Mouse (Mus musculus) erythroblast, embryonic 14.5 days (primary cell): Measurements from ENCODE around the gene Aak1. TPM values are rescaled to one million over a fixed set of nuclear protein-coding genes. Genes with fewer than 3 reads are reported as not detected.

ENCODE experiments used
- H3K27me3 ChIP-seq: 2 replicates; pipeline ENCODE4 v1.6.1; 2012; ENCODE audit warnings: inconsistent platforms; ENCODE audit not compliant: control insufficient read depth
- H3K36me3 ChIP-seq: 2 replicates; pipeline ENCODE4 v1.6.1; 2012; ENCODE audit warnings: mild to moderate bottlenecking, inconsistent platforms; ENCODE audit not compliant: control insufficient read depth
- H3K4me1 ChIP-seq: 2 replicates; pipeline ENCODE4 v1.6.1; 2012; ENCODE audit warnings: inconsistent platforms; ENCODE audit not compliant: control insufficient read depth
- H3K4me3 ChIP-seq: replicated peaks from 2 replicates; pipeline ENCODE3; 2012; ENCODE audit warnings: moderate library complexity, mild to moderate bottlenecking, inconsistent platforms
- H3K9me3 ChIP-seq: 2 replicates; pipeline ENCODE4 v1.6.1; 2012; ENCODE audit warnings: low read length, inconsistent platforms, mixed read lengths; ENCODE audit not compliant: control insufficient read depth
- GATA1 ChIP-seq: IDR thresholded peaks from 2 replicates; pipeline ENCODE4 v1.6.1; 2012; ENCODE audit warnings: low read length, inconsistent platforms, mixed read lengths
- TAL1 ChIP-seq: IDR thresholded peaks from 3 replicates; pipeline ENCODE4 v1.6.1; 2012; ENCODE audit warnings: low read length, inconsistent platforms, mixed read lengths
- polyA plus RNA-seq: library from polyadenylated mRNA; stranded (reverse); fragments of >175 nt; gene quantifications from 2 replicates; pipeline ENCODE4 v1.2.3, GENCODE M21; 2012

Gene Aak1
- polyA plus RNA-seq, 1 experiment: 0.71 TPM

DNA sequence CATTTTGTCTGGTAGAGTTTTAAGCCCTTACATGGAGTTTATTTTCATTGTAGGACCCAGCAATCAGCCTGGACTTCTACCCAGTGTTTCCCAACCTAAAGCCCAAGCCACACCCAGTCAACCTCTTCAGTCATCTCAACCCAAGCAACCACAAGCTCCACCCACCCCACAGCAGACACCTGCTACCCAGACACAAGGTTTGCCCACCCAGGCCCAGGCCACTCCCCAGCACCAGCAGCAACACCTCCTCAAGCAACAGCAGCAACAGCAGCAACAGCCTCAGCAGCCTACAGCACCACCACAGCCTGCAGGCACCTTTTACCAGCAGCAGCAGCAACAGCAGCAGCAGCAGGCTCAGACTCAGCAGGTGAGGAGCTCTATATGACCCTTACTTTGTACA lies 106.9 kb downstream of the Aak1 start:
- H3K9me3 ChIP-seq: no peaks in the 10 kb centered on the region
- no peaks in the 10 kb centered on the region; the same call in 1 of the 2 replicates for H3K4me1 ChIP-seq
- peaks cover 59% of the 10 kb centered on the region for H3K36me3 ChIP-seq
- no peaks in the 10 kb centered on the region for H3K27me3 ChIP-seq
- H3K4me3 ChIP-seq: no peak overlapping the region
- TF ChIP-seq GATA1: no peak
- TF ChIP-seq TAL1: no peak

DNA sequence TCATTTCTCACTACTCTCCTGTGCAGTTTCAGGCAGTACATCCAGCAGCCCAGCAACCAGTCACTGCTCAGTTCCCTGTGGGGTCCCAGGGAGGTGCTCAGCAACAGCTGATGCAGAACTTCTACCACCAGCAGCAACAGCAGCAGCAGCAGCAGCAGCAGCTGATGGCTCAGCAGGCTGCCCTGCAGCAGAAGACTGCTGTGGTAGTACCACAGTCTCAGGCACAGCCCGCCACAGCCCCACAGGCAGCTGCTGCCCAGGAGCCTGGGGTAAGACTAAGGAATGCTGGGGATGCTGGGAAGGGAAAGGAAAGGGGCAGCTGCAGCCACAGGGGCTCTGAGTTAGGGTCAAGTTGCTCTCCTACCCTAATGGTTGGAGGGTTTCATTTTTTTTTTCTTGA lies 109.7 kb downstream of the Aak1 start:
- no peak for TF ChIP-seq TAL1
- TF ChIP-seq GATA1: no peak
- H3K4me3 ChIP-seq: no peak overlapping the region
- peaks cover 64% of the 10 kb centered on the region for H3K36me3 ChIP-seq
- H3K27me3 ChIP-seq: no peaks in the 10 kb centered on the region
- no peaks in the 10 kb centered on the region for H3K9me3 ChIP-seq
- H3K4me1 ChIP-seq: no peaks in the 10 kb centered on the region; the same call in 1 of the 2 replicates

DNA sequence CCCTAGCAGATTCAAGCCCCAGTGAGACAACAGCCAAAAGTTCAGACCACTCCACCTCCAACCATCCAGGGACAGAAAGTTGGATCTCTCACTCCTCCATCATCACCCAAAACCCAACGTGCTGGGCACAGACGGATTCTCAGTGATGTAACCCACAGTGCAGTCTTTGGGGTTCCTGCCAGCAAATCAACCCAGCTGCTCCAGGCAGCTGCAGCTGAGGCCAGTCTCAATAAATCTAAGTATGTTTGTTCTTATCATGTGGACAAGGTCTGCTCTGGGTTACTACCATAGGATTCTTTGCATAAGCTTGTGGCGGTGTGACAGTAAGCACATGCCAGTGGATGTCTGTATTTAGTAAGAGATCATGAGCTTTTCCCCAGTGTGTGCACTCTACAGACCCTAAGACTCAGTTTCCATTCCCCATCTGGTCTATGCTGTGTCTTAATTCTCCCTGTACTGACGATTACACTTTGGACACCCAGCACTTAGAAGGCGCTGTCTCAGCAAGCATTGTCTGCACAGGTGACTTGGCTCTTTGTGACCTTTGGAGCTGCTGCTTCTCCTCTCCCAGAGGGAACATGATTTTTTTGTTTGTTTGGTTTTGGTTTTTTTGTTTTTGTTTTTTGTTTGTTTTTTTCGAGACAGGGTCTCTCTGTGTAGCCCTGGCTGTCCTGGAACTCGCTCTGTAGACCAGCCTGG lies 114.8 kb downstream of the Aak1 start:
- TF ChIP-seq TAL1 (no peak), GATA1 (no peak)
- no peaks in the 10 kb centered on the region for H3K4me1 ChIP-seq
- H3K9me3 ChIP-seq: no peaks in the 10 kb centered on the region
- H3K4me3 ChIP-seq: no peak overlapping the region
- no peaks in the 10 kb centered on the region for H3K27me3 ChIP-seq
- H3K36me3 ChIP-seq: peaks cover 72% of the 10 kb centered on the region

DNA sequence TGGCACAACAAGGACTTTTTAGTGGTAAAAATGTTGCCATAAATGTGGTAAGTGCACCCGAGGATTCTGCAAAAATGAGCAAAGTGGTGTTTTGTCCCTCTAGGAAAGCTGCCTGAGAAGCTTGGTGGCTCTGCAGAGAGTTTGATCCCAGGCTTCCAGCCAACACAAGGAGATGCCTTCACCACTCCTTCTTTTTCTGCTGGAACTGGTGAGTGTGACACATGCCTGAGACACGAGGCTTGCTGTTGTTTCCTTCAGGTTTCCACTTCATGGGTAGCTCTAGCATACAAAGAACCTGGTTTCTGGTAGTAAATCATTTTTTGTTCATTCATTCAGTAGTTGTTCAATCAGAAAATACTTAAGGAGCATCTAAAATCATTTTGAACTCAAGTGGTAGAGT lies 117.8 kb downstream of the Aak1 start:
- Histone ChIP-seq H3K27me3 (no peaks in the 10 kb centered on the region), H3K4me3 (no peak overlapping the region), H3K36me3 (peaks cover 67% of the 10 kb centered on the region), H3K4me1 (no peaks in the 10 kb centered on the region), H3K9me3 (no peaks in the 10 kb centered on the region)
- no peak for TF ChIP-seq GATA1
- no peak for TF ChIP-seq TAL1

DNA sequence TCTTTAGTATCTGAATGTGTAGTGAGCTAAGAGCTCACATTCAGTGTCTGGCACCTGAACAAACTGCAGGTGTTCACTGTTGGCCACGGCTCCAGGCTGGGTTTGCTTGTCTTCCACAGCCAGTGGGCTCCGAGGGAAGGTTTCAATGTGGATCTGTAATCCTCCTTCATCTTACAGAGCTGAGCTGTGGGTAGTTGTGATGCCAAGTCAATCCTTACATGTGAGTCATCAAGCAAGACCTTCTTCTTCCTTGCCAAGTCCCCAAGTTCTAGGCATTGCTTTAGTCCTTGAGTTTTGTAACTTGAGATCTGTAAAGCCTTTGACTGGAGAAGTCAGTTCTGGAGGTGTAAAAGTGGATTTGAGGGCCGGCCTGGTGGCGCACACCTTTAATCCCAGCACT lies 124.6 kb downstream of the Aak1 start:
- Histone ChIP-seq H3K27me3 (no peaks in the 10 kb centered on the region), H3K4me1 (no peaks in the 10 kb centered on the region), H3K4me3 (no peak overlapping the region), H3K36me3 (peaks cover 36% of the 10 kb centered on the region), H3K9me3 (no peaks in the 10 kb centered on the region)
- TF ChIP-seq GATA1: no peak
- TF ChIP-seq TAL1: no peak

DNA sequence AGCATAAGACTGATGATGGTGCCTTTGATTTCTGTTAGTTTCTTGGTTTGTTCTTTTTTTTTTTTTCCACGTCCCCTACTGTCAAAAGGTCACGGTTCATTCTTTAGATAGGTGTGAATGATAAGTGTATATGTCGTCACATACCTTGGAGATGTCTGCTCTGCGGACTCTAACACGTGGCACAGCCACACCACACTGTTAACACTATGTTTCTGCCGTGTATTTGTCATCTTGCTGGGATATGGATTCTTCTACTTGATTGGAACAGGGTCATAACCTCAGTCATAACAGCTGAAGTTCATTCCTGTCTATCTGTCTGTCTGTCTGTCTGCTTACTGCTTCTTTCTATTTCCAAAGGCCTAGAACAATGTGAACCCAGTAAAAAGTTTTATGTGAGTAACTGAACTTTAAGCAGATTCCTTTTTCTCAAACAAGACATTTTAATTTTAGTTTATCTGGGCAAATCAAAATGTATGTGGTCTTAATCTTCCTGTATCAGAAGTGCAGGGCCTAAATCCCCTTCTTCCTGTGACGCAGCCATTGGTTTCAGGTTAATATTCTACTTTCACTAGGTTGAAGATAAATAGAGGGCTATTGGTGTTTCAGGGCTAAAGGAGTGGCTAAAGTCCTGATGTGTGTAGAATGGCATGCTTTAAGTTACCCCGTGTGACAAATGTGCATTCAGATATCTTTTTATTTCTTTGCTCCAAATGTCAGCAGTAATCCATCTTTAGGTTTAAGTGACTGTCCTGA lies 129.0 kb downstream of the Aak1 start:
- H3K36me3 ChIP-seq: peaks cover 18% of the 10 kb centered on the region
- no peaks in the 10 kb centered on the region for H3K9me3 ChIP-seq
- no peak for TF ChIP-seq TAL1
- TF ChIP-seq GATA1: no peak
- H3K27me3 ChIP-seq: no peaks in the 10 kb centered on the region
- no peak overlapping the region for H3K4me3 ChIP-seq
- H3K4me1 ChIP-seq: no peaks in the 10 kb centered on the region

DNA sequence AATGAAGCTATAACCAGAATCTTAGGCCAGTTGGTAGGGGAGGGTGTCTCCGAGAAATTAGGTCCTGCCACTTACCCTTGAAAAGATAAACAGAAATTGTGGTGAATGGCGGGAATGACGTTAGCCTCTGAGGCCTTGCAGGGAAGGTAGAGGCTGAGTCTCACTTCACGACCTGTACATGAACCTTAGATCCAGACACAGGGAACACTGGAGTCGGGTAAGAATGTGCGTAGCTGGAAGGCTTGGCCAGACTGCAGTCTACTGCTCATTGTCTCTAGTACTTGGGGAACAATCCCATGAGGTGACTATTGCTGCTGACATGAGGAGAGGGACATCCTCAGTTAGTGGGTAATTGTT lies 129.6 kb downstream of the Aak1 start:
- peaks cover 14% of the 10 kb centered on the region for H3K36me3 ChIP-seq

DNA sequence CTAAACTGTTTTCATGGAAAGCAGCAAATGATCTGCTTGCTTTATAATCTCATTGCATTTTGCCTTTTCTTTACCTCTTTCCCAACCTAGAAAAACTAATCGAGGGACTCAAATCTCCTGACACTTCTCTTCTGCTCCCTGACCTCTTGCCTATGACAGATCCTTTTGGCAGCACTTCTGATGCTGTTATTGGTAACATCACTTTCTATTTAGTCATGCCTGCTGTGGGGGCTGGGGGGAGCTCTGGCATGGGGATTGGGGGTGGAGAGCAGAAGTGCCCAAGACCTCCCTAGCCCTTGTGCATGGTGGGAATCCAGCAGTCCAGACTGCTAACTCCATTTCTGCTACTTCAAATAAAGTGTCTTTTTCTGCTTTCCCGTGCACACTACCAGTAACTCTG lies 131.9 kb downstream of the Aak1 start:
- no peak overlapping the region for H3K4me3 ChIP-seq
- H3K36me3 ChIP-seq: peaks cover 13% of the 10 kb centered on the region
- TF ChIP-seq TAL1 (no peak), GATA1 (no peak)
- H3K4me1 ChIP-seq: no peaks in the 10 kb centered on the region
- H3K9me3 ChIP-seq: no peaks in the 10 kb centered on the region
- H3K27me3 ChIP-seq: no peaks in the 10 kb centered on the region

More for the DNA sequence above, 129.6 kb downstream of the Aak1 start:
- Histone ChIP-seq H3K4me3 (no peak overlapping the region), H3K9me3 (no peaks in the 10 kb centered on the region), H3K27me3 (no peaks in the 10 kb centered on the region), H3K4me1 (no peaks in the 10 kb centered on the region)
- TF ChIP-seq GATA1 (no peak), TAL1 (no peak)

DNA sequence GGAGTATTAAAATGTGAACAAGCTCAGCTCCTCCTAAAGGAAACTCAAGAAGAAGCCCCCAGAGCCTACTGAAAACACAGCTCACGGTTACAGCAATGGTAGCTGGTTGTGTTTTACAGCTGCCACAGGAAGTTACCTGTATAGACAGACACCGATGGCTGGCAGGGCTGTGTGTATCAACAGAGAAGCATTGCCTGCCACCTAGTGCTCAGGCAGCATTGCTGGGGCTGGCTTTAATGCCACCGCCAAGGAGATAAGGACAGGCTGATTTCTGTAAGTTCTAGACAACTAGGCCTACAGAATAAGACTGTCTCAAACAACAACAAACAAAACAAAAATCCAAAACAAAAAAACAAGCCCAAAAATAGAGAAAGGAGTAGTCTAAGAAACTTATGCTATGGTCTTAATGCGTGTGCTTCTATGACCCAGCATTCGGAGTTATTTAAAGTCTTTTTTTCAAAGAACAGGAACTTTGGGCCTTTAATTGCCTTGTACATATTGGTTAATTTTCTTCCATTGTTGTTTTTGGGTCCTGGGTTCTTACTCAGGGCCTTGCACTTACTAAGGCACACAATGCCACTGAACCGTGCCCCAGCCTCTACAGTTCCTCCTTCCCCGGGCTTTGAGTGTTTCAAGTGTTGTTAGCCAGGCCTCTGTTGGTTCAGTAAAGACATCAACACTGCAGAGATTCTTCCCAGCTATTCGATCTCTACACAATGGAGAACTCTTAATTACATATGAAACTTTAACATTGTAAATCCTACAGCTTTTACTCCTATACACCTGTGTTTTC lies 136.2 kb downstream of the Aak1 start:
- H3K4me1 ChIP-seq: no peaks in the 10 kb centered on the region
- H3K4me3 ChIP-seq: no peak overlapping the region
- no peaks in the 10 kb centered on the region for H3K27me3 ChIP-seq
- peaks cover 5% of the 10 kb centered on the region for H3K36me3 ChIP-seq
- no peaks in the 10 kb centered on the region for H3K9me3 ChIP-seq
- no peak for TF ChIP-seq GATA1
- TF ChIP-seq TAL1: no peak
